Mouse (Mus musculus) cortical plate, adult 2 months (tissue): ENCODE measurements around the gene Lrsam1.

Source experiments
- CTCF ChIP-seq: fragments of 200-500 bp; IDR thresholded peaks from 2 replicates; pipeline ENCODE4 v1.5.1; 2011; ENCODE audit warnings: mild to moderate bottlenecking, control low read depth, low read length; ENCODE audit not compliant: insufficient read depth; ENCODE audit errors: extremely low read depth
- POLR2A ChIP-seq: fragments of 200-500 bp; IDR thresholded peaks from 2 replicates; pipeline ENCODE4 v1.6.1; 2011; ENCODE audit warnings: mild to moderate bottlenecking, low read length, control low read depth; ENCODE audit not compliant: insufficient read depth; ENCODE audit errors: extremely low read depth

- TF ChIP-seq CTCF (no peak), POLR2A (no peak)
Observed at GRCm38 (mm10) chr2:32923551-32924250, 37.7 kb downstream of the Lrsam1 start.
